Mouse (Mus musculus) CH12.LX (cell line): Measurements from ENCODE around the gene Sp7. TPM values are rescaled to one million over a fixed set of nuclear protein-coding genes. Genes with fewer than 3 reads are reported as not detected.

Source experiments
- DNase-seq: peaks from one replicate; pipeline ENCODE4 v3.0.0-alpha.2; 2013; ENCODE audit errors: extremely low read depth
- H3K27ac ChIP-seq: 2 replicates; pipeline ENCODE4 v1.5.1; 2012; ENCODE audit warnings: low read depth, mild to moderate bottlenecking, control low read depth, moderate library complexity; ENCODE audit not compliant: insufficient read depth
- H3K27me3 ChIP-seq: replicated peaks from 2 replicates; pipeline ENCODE3; 2012; ENCODE audit warnings: inconsistent platforms
- H3K36me3 ChIP-seq, 2 experiments: replicated peaks in 1 of 2; 2 replicates each; pipeline versions ENCODE3 to v1.6.1; 2012; ENCODE audit warnings: inconsistent platforms in 1 of 2, low read length in 1 of 2, mild to moderate bottlenecking in 1 of 2, mixed read lengths in 1 of 2, moderate library complexity in 1 of 2; ENCODE audit not compliant: control insufficient read depth in 1 of 2, insufficient read depth in 1 of 2
- H3K4me1 ChIP-seq, 2 experiments: 2 replicates each; pipeline ENCODE4 v1.6.1; 2012; ENCODE audit warnings: inconsistent platforms in 1 of 2, moderate library complexity in 1 of 2; ENCODE audit not compliant: insufficient read depth in 2 of 2, control insufficient read depth in 1 of 2
- H3K4me2 ChIP-seq: 2 replicates; pipeline ENCODE4 v1.6.1; 2012; ENCODE audit warnings: low read depth, mild to moderate bottlenecking, control low read depth; ENCODE audit not compliant: poor library complexity, insufficient read depth, severe bottlenecking
- H3K4me3 ChIP-seq, 3 experiments: fragments of 150-350 bp in 1 of 3; sonication (generic) in 1 of 3; replicated peaks in 1 of 3; 2 replicates each; pipeline versions ENCODE3 to v1.5.1; 2011 to 2012; ENCODE audit warnings: low read depth in 2 of 3, low read length in 2 of 3, mild to moderate bottlenecking in 2 of 3, moderate library complexity in 2 of 3, control low read depth in 1 of 3, improper control_type of control experiment in 1 of 3, inconsistent platforms in 1 of 3, mixed read lengths in 1 of 3; ENCODE audit not compliant: poor library complexity in 1 of 3
- H3K79me2 ChIP-seq: replicated peaks from 2 replicates; pipeline ENCODE4 v1.6.1; 2012; ENCODE audit warnings: mild to moderate bottlenecking, moderate library complexity; ENCODE audit not compliant: control insufficient read depth, poor library complexity, insufficient read depth, severe bottlenecking; ENCODE audit errors: extremely low read depth
- H3K9ac ChIP-seq: 2 replicates; pipeline ENCODE4 v1.6.1; 2012; ENCODE audit warnings: low read depth, mild to moderate bottlenecking, control low read depth, moderate library complexity; ENCODE audit not compliant: insufficient read depth
- H3K9me3 ChIP-seq: replicated peaks from 2 replicates; pipeline ENCODE3; 2012; ENCODE audit warnings: low read length, inconsistent platforms, mixed read lengths
- CHD1 ChIP-seq: IDR thresholded peaks from 2 replicates; pipeline ENCODE4 v1.6.1; 2012; ENCODE audit warnings: low read depth, low read length, improper control_type of control experiment, inconsistent platforms
- ELF1 ChIP-seq: IDR thresholded peaks from 2 replicates; pipeline ENCODE4 v1.6.1; 2014; ENCODE audit warnings: low read depth, mild to moderate bottlenecking, inconsistent platforms, low read length, improper control_type of control experiment
- EP300 ChIP-seq: IDR thresholded peaks from 2 replicates; pipeline ENCODE4 v1.6.1; 2011; ENCODE audit warnings: low read length, improper control_type of control experiment
- ETS1 ChIP-seq: conservative IDR thresholded peaks from 2 replicates; pipeline ENCODE4 v1.6.1; 2012; ENCODE audit warnings: low read depth, mild to moderate bottlenecking, inconsistent platforms, low read length, improper control_type of control experiment, moderate library complexity
- JUND ChIP-seq: conservative IDR thresholded peaks from 2 replicates; pipeline ENCODE4 v1.6.1; 2011; ENCODE audit warnings: low read depth, low read length, improper control_type of control experiment
- MAFK ChIP-seq: IDR thresholded peaks from 2 replicates; pipeline ENCODE4 v1.6.1; 2011; ENCODE audit warnings: low read length, improper control_type of control experiment; ENCODE audit not compliant: insufficient replicate concordance
- MAX ChIP-seq: IDR thresholded peaks from 2 replicates; pipeline ENCODE4 v1.6.1; 2011; ENCODE audit warnings: low read length, improper control_type of control experiment
- MEF2A ChIP-seq: IDR thresholded peaks from 2 replicates; pipeline ENCODE4 v1.6.1; 2014; ENCODE audit warnings: low read depth, mild to moderate bottlenecking, inconsistent platforms, low read length, improper control_type of control experiment, borderline replicate concordance
- RCOR1 ChIP-seq: conservative IDR thresholded peaks from 2 replicates; pipeline ENCODE4 v1.6.1; 2012; ENCODE audit warnings: low read depth, mild to moderate bottlenecking, inconsistent platforms, low read length, improper control_type of control experiment
- TCF12 ChIP-seq: IDR thresholded peaks from 2 replicates; pipeline ENCODE4 v1.6.1; 2014; ENCODE audit warnings: low read depth, mild to moderate bottlenecking, inconsistent platforms, low read length, improper control_type of control experiment
- ZC3H11A ChIP-seq: IDR thresholded peaks from 2 replicates; pipeline ENCODE4 v1.6.1; 2012; ENCODE audit warnings: low read depth, mild to moderate bottlenecking, inconsistent platforms, low read length, improper control_type of control experiment
- ZMIZ1 ChIP-seq: IDR thresholded peaks from 2 replicates; pipeline ENCODE4 v1.6.1; 2012; ENCODE audit warnings: low read depth, mild to moderate bottlenecking, inconsistent platforms, low read length, improper control_type of control experiment
- ZNF384 ChIP-seq: IDR thresholded peaks from 2 replicates; pipeline ENCODE4 v1.6.1; 2012; ENCODE audit warnings: low read depth, low read length, improper control_type of control experiment, inconsistent platforms
- dilution Hi-C: fragments of 300-500 bp; cut with MboI; formaldehyde crosslinking; loops from 2 replicates; pipeline ENCODE4 v1.14.3; 2020; ENCODE audit warnings: low sequenced_read_pairs; ENCODE audit not compliant: extremely low pct_unique_long_range_greater_than_20kb, extremely low pct_ligation_motif_present
- in situ Hi-C: fragments of 300-500 bp; cut with MboI; formaldehyde crosslinking; loops from 3 replicates; pipeline ENCODE4 v1.14.3; 2019; ENCODE audit warnings: low sequenced_read_pairs, low pct_ligation_motif_present, low pct_unique_long_range_greater_than_20kb, mixed read lengths
- polyA plus RNA-seq: library from polyadenylated mRNA; unstranded; fragments of >175 nt; gene quantifications from 2 replicates; pipeline ENCODE4 v1.2.1, GENCODE M21; 2012; ENCODE audit warnings: low read depth; ENCODE audit not compliant: insufficient read length
- total RNA-seq, 2 experiments: library from RNA; depleted of rRNA; stranded (reverse); fragments of 300-350 nt in 1 of 2; fragments of >200 nt in 1 of 2; gene quantifications; 2 replicates each; pipeline ENCODE4 v1.2.3; 2012 to 2014

Sp7 gene
- total and polyA plus RNA-seq, 3 experiments: not detected

DNA sequence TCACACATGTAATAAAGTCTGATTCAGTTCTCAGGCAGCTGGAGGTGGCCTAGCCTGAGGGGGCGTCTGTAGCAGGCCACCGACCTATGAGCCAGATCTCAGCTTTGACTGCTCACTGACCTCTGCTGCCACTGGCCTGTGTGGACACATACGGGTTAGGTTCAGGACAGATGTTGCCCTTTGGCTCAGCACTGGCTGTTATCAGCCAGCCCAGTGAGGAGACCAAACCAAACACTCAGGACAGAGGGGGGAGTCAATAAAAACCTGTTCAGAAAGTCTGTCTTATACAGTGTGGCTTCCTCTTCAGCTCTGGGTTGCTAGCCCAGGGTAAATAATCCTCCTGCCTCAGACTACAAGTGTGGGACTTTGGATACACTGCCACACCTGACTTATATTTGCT lies 28.1 kb upstream of the Sp7 start:
- no peak for DNase-seq
- in situ Hi-C loops: no loop called here
- Histone ChIP-seq H3K9me3 (no peaks in the 10 kb centered on the region), H3K9ac (no peak overlapping the region), H3K79me2 (no peaks in the 10 kb centered on the region), H3K36me3 (no peaks in the 10 kb centered on the region), H3K4me2 (no peak overlapping the region), H3K4me1 (peaks cover 10 to 47% of the 10 kb centered on the region in 2 experiments), H3K27ac (no peak overlapping the region), H3K4me3 (no peak overlapping the region), H3K27me3 (no peaks in the 10 kb centered on the region)
- no peak for TF ChIP-seq ZMIZ1
- TF ChIP-seq ZNF384: no peak
- no peak for TF ChIP-seq MAFK
- no peak for TF ChIP-seq CHD1
- no peak for TF ChIP-seq TCF12
- TF ChIP-seq ZC3H11A: no peak
- dilution Hi-C loops: no loop called here

DNA sequence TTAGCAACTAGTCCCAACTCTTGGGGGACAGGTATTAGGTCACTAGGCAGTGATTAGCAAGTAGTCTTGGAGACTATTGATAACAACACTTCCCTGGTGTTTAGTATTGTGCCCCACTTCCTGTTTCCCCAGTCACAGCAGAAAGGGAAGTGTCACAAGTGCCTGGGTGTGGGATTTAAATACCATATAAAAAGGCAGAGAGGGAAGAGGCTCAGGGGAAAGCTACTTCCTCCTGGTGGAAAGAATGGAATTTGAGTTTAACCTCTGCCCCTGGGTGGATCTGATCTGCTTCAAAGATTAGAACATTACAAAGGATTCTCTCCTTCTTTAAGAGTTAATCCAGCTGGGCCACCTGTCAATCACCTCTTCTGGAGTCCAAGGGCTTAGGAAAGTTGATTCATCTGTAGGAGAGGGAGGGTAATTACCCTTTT lies 26.6 kb upstream of the Sp7 start:
- dilution Hi-C loops (no loop called here), in situ Hi-C loops (loop anchor here (5.0 kb wide), 1 partner anchor 39 kb away; no protein-coding TSS in a partner anchor)
- Histone ChIP-seq H3K9me3 (no peaks in the 10 kb centered on the region), H3K4me3 (no peak overlapping the region), H3K9ac (no peak overlapping the region), H3K79me2 (no peaks in the 10 kb centered on the region), H3K27me3 (no peaks in the 10 kb centered on the region), H3K36me3 (no peaks in the 10 kb centered on the region), H3K4me2 (no peak overlapping the region; the same call in 1 of the 2 replicates), H3K4me1 (peaks cover 10 to 47% of the 10 kb centered on the region in 2 experiments), H3K27ac (no peak overlapping the region)
- no peak for TF ChIP-seq RCOR1
- peak; percentile 41; the same call in 1 of the 2 replicates for TF ChIP-seq EP300
- TF ChIP-seq MAX: no peak
- TF ChIP-seq ELF1: peak; percentile 57
- peak; percentile 62 for DNase-seq

DNA sequence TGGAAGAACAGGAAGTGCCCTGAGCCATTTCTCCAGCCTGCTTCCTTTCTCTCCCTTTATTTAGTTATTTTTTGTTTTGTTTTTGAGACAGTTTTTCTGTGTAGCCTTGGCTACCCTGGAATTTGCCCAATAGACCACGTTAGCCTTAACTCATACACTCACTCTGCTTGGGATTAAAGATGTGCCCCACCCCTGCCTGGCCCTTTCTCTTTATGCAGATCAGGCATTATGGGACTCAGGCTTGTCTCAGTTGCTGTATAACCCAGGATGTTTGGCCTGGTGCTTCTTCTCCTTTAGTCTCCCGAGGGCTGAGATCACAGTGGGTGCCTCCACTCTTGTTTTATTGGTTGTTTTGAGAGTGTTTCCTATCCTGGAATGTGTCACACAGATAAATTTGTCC lies 25.5 kb upstream of the Sp7 start:
- no peak for TF ChIP-seq ETS1
- no peak for TF ChIP-seq JUND
- TF ChIP-seq MEF2A: no peak
- 0 out of 2 replicates have a peak, but pooled peaks have one; percentile 11 for TF ChIP-seq ELF1
- H3K27me3 ChIP-seq: no peaks in the 10 kb centered on the region
- no peaks in the 10 kb centered on the region for H3K79me2 ChIP-seq
- dilution Hi-C loops: no loop called here
- peaks cover 10 to 44% of the 10 kb centered on the region in 2 experiments for H3K4me1 ChIP-seq
- H3K36me3 ChIP-seq: no peaks in the 10 kb centered on the region
- H3K9ac ChIP-seq: no peak overlapping the region
- no peaks in the 10 kb centered on the region for H3K9me3 ChIP-seq
- in situ Hi-C loops: loop anchor here (5.0 kb wide), 1 partner anchor 40 kb away; no protein-coding TSS in a partner anchor
- H3K27ac ChIP-seq: no peak overlapping the region
- DNase-seq: no peak
- no peak overlapping the region for H3K4me2 ChIP-seq
- no peak overlapping the region for H3K4me3 ChIP-seq
